Mouse (Mus musculus) MEL (cell line): ENCODE measurements around the gene Hdgfl2. TPM values are rescaled to one million over a fixed set of nuclear protein-coding genes. Genes with fewer than 3 reads are reported as not detected.

Source experiments
- DNase-seq: peaks from one replicate; pipeline ENCODE4 v3.0.0; 2011; ENCODE audit warnings: low read depth, low spot score
- H3K27ac ChIP-seq: 2 replicates; pipeline ENCODE4 v1.5.1; 2012; ENCODE audit warnings: low read depth, mild to moderate bottlenecking, control low read depth, low read length, moderate library complexity; ENCODE audit not compliant: control insufficient read depth
- H3K27me3 ChIP-seq, 2 experiments: fragments of 150-350 bp in 1 of 2; sonication (generic) in 1 of 2; 2 replicates each; pipeline ENCODE4 v1.6.1; 2012; ENCODE audit warnings: low read length in 2 of 2, mild to moderate bottlenecking in 2 of 2, improper control_type of control experiment in 1 of 2, moderate library complexity in 1 of 2; ENCODE audit not compliant: insufficient read depth in 2 of 2, control insufficient read depth in 1 of 2
- H3K36me3 ChIP-seq, 2 experiments: 2 replicates each; pipeline ENCODE4 v1.6.1; 2012 to 2014; ENCODE audit warnings: low read length in 2 of 2, improper control_type of control experiment in 1 of 2, inconsistent platforms in 1 of 2, mild to moderate bottlenecking in 1 of 2; ENCODE audit not compliant: insufficient read depth in 2 of 2, control insufficient read depth in 1 of 2
- H3K4me1 ChIP-seq, 2 experiments: fragments of 150-350 bp in 1 of 2; sonication (generic) in 1 of 2; 2 replicates each; pipeline ENCODE4 v1.6.1; 2012; ENCODE audit warnings: low read length in 2 of 2, improper control_type of control experiment in 1 of 2, mild to moderate bottlenecking in 1 of 2; ENCODE audit not compliant: insufficient read depth in 2 of 2, control insufficient read depth in 1 of 2
- H3K4me3 ChIP-seq, 2 experiments: fragments of 150-350 bp in 1 of 2; sonication (generic) in 1 of 2; 2 replicates each; pipeline ENCODE4 v1.5.1; 2012; ENCODE audit warnings: low read depth in 2 of 2, low read length in 2 of 2, mild to moderate bottlenecking in 2 of 2, moderate library complexity in 2 of 2, control low read depth in 1 of 2, improper control_type of control experiment in 1 of 2; ENCODE audit not compliant: control insufficient read depth in 1 of 2, insufficient read depth in 1 of 2
- H3K79me2 ChIP-seq: 2 replicates; pipeline ENCODE4 v1.6.1; 2012; ENCODE audit warnings: mild to moderate bottlenecking, low read length, moderate library complexity; ENCODE audit not compliant: control insufficient read depth, poor library complexity, insufficient read depth
- H3K9ac ChIP-seq: 2 replicates; pipeline ENCODE4 v1.6.1; 2012; ENCODE audit warnings: low read depth, mild to moderate bottlenecking, control low read depth, low read length, moderate library complexity; ENCODE audit not compliant: control insufficient read depth, poor library complexity, severe bottlenecking
- H3K9me3 ChIP-seq: fragments of 150-350 bp; sonication (generic); replicated peaks from 2 replicates; pipeline ENCODE4 v1.6.1; 2012; ENCODE audit warnings: mild to moderate bottlenecking, low read length, improper control_type of control experiment, moderate library complexity; ENCODE audit not compliant: insufficient read depth
- CHD1 ChIP-seq: IDR thresholded peaks from 2 replicates; pipeline ENCODE4 v1.6.1; 2012; ENCODE audit warnings: low read depth, mild to moderate bottlenecking, inconsistent platforms, low read length, improper control_type of control experiment
- CHD2 ChIP-seq: IDR thresholded peaks from 2 replicates; pipeline ENCODE4 v1.6.1; 2011; ENCODE audit warnings: low read length, improper control_type of control experiment
- E2F4 ChIP-seq: IDR thresholded peaks from 2 replicates; pipeline ENCODE4 v1.6.1; 2011; ENCODE audit warnings: low read depth, low read length, improper control_type of control experiment, borderline replicate concordance
- EP300 ChIP-seq, 2 experiments: IDR thresholded peaks; 2 replicates each; pipeline ENCODE4 v1.6.1; 2011; ENCODE audit warnings: improper control_type of control experiment in 2 of 2, low read length in 2 of 2, low read depth in 1 of 2, mild to moderate bottlenecking in 1 of 2
- ETS1 ChIP-seq: IDR thresholded peaks from 2 replicates; pipeline ENCODE4 v1.6.1; 2012; ENCODE audit warnings: low read depth, mild to moderate bottlenecking, inconsistent platforms, low read length, improper control_type of control experiment, moderate library complexity
- GABPA ChIP-seq: IDR thresholded peaks from 2 replicates; pipeline ENCODE4 v1.6.1; 2012; ENCODE audit warnings: low read depth, mild to moderate bottlenecking, inconsistent platforms, low read length, improper control_type of control experiment, moderate library complexity
- GATA1 ChIP-seq: IDR thresholded peaks from 2 replicates; pipeline ENCODE4 v1.6.1; 2011; ENCODE audit warnings: low read depth, low read length, improper control_type of control experiment
- HCFC1 ChIP-seq: IDR thresholded peaks from 2 replicates; pipeline ENCODE4 v1.6.1; 2012; ENCODE audit warnings: low read depth, mild to moderate bottlenecking, inconsistent platforms, low read length, improper control_type of control experiment, moderate library complexity
- KAT2A ChIP-seq: conservative IDR thresholded peaks from 2 replicates; pipeline ENCODE4 v1.6.1; 2012; ENCODE audit warnings: low read depth, low read length, improper control_type of control experiment, inconsistent platforms
- MAFK ChIP-seq: IDR thresholded peaks from 2 replicates; pipeline ENCODE4 v1.6.1; 2011; ENCODE audit warnings: low read depth, mild to moderate bottlenecking, low read length, improper control_type of control experiment, borderline replicate concordance
- MAX ChIP-seq: IDR thresholded peaks from 2 replicates; pipeline ENCODE4 v1.6.1; 2011; ENCODE audit warnings: low read length, improper control_type of control experiment
- MEF2A ChIP-seq: IDR thresholded peaks from 2 replicates; pipeline ENCODE4 v1.6.1; 2014; ENCODE audit warnings: low read depth, mild to moderate bottlenecking, inconsistent platforms, low read length, improper control_type of control experiment; ENCODE audit not compliant: poor library complexity, insufficient replicate concordance, severe bottlenecking; ENCODE audit errors: extremely low read depth
- MXI1 ChIP-seq: IDR thresholded peaks from 2 replicates; pipeline ENCODE4 v1.6.1; 2011; ENCODE audit warnings: mild to moderate bottlenecking, low read depth, low read length, improper control_type of control experiment
- NELFE ChIP-seq: IDR thresholded peaks from 2 replicates; pipeline ENCODE4 v1.6.1; 2011; ENCODE audit warnings: low read depth, low read length, improper control_type of control experiment
- NRF1 ChIP-seq: IDR thresholded peaks from 2 replicates; pipeline ENCODE4 v1.6.1; 2014; ENCODE audit warnings: low read depth, mild to moderate bottlenecking, inconsistent platforms, low read length, improper control_type of control experiment, moderate library complexity; ENCODE audit not compliant: poor library complexity, insufficient read depth, severe bottlenecking
- POLR2AphosphoS2 ChIP-seq: IDR thresholded peaks from 2 replicates; pipeline ENCODE4 v1.6.1; 2011; ENCODE audit warnings: low read length, improper control_type of control experiment
- POLR2AphosphoS5 ChIP-seq: IDR thresholded peaks from 2 replicates; pipeline ENCODE4 v1.6.1; 2012; ENCODE audit warnings: low read depth, borderline replicate concordance, mild to moderate bottlenecking, inconsistent platforms, low read length, moderate library complexity, mixed read lengths
- RAD21 ChIP-seq: IDR thresholded peaks from 2 replicates; pipeline ENCODE4 v1.6.1; 2011; ENCODE audit warnings: mild to moderate bottlenecking, low read depth, low read length, improper control_type of control experiment
- SMC3 ChIP-seq: IDR thresholded peaks from 2 replicates; pipeline ENCODE4 v1.6.1; 2011; ENCODE audit warnings: low read depth, low read length, improper control_type of control experiment
- TAL1 ChIP-seq: IDR thresholded peaks from 2 replicates; pipeline ENCODE4 v1.6.1; 2012; ENCODE audit warnings: mild to moderate bottlenecking, inconsistent platforms, low read length, moderate library complexity, mixed read lengths
- TCF12 ChIP-seq: IDR thresholded peaks from 2 replicates; pipeline ENCODE4 v1.6.1; 2014; ENCODE audit warnings: low read depth, mild to moderate bottlenecking, inconsistent platforms, low read length, improper control_type of control experiment, moderate library complexity
- USF1 ChIP-seq: IDR thresholded peaks from 2 replicates; pipeline ENCODE4 v1.6.1; 2014; ENCODE audit warnings: low read depth, mild to moderate bottlenecking, inconsistent platforms, low read length, improper control_type of control experiment, moderate library complexity
- ZC3H11A ChIP-seq: IDR thresholded peaks from 2 replicates; pipeline ENCODE4 v1.6.1; 2012; ENCODE audit warnings: low read depth, mild to moderate bottlenecking, inconsistent platforms, low read length, improper control_type of control experiment
- ZKSCAN1 ChIP-seq: IDR thresholded peaks from 2 replicates; pipeline ENCODE4 v1.6.1; 2012; ENCODE audit warnings: low read depth, mild to moderate bottlenecking, inconsistent platforms, low read length, improper control_type of control experiment, moderate library complexity
- ZMIZ1 ChIP-seq: IDR thresholded peaks from 2 replicates; pipeline ENCODE4 v1.6.1; 2012; ENCODE audit warnings: low read depth, mild to moderate bottlenecking, inconsistent platforms, low read length, improper control_type of control experiment, moderate library complexity
- polyA plus RNA-seq, 2 experiments: library from polyadenylated mRNA; stranded (reverse) in 1 of 2; unstranded in 1 of 2; fragments of >175 nt in 1 of 2; fragments of >200 nt in 1 of 2; gene quantifications; 2 replicates each; pipeline versions ENCODE4 v1.2.1 to v1.2.4; 2012; ENCODE audit warnings: low replicate concordance in 2 of 2, low read depth in 1 of 2; ENCODE audit not compliant: insufficient read length in 2 of 2, insufficient read depth in 1 of 2, missing spikeins in 1 of 2
- total RNA-seq: library from RNA; depleted of rRNA; stranded (reverse); fragments of 300-350 nt; gene quantifications from 2 replicates; pipeline ENCODE4 v1.2.3, GENCODE M21; 2012

Gene Hdgfl2
- total and polyA plus RNA-seq, 3 experiments, result 71.9 to 132 TPM; not detected in 1

DNA sequence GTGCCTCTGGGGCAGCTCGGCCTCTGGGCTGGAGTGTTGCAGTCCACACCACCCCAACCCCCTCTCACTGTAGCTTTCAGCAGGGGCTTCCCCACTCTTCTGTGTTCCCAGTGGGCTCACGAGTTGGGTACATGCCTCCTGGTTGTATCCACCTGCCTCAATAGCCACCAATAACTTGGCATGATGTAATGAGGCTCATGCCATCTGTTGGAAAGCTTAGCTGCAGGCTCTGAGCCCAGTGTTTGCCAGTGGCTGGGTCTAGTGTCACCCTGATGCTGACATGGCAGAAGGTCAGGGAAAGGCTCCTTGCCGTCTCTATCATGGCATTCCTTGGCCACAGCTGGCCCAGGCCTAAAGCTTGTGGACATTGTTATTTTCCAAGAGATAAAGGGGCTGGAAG is 21.4 kb downstream of the Hdgfl2 start:
- H3K27me3 ChIP-seq, result no peaks in the 10 kb centered on the region
- peaks cover 0 to 2% of the 10 kb centered on the region in 2 experiments; a peak in 1 of 4 replicates for H3K36me3 ChIP-seq
- H3K9me3 ChIP-seq, result no peaks in the 10 kb centered on the region

DNA sequence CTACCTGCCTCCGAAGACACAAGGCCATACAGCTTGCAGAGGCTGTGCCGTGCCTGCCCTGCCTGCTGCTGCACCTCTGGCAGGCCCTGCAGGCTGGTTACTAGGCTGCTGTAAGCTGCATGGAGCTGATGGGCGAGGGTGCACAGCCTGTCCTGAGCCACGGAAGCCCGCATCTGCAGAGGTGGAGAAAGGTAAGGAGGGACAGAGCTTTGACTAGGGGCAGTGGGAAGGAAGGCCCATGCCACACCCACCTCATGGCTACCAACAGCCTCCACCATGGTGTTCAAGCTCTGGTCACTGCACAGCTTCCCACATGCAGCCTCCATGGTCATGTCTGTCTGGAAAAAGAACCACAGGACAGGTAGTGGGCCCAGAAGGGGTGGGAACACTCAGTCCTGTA is 22.7 kb downstream of the Hdgfl2 start:
- Histone ChIP-seq H3K9ac (no peak overlapping the region), H3K79me2 (no peaks in the 10 kb centered on the region), H3K27ac (no peak overlapping the region), H3K9me3 (no peaks in the 10 kb centered on the region), H3K36me3 (peaks cover 0 to 2% of the 10 kb centered on the region in 2 experiments; a peak in 1 of 4 replicates), H3K27me3 (no peaks in the 10 kb centered on the region), H3K4me1 (no peaks in the 10 kb centered on the region), H3K4me3 (no peak overlapping the region)
- no peak for DNase-seq
- no peak for TF ChIP-seq RAD21
- no peak for TF ChIP-seq POLR2AphosphoS5
- no peak for TF ChIP-seq MEF2A
- no peak for TF ChIP-seq E2F4
- no peak for TF ChIP-seq HCFC1
- no peak for TF ChIP-seq ZMIZ1
- TF ChIP-seq ZKSCAN1, result no peak
- no peak for TF ChIP-seq KAT2A
- TF ChIP-seq TAL1, result no peak
- no peak for TF ChIP-seq MAFK
- TF ChIP-seq CHD2, result no peak
- no peak for TF ChIP-seq CHD1
- no peak for TF ChIP-seq NRF1
- no peak for TF ChIP-seq ETS1
- TF ChIP-seq TCF12, result no peak
- TF ChIP-seq USF1, result no peak
- no peak for TF ChIP-seq MXI1
- no peak for TF ChIP-seq POLR2AphosphoS2

More for the DNA sequence above, 21.4 kb downstream of the Hdgfl2 start:
- Histone ChIP-seq H3K27ac (no peak overlapping the region), H3K4me3 (no peak overlapping the region), H3K4me1 (no peaks in the 10 kb centered on the region), H3K9ac (no peak overlapping the region), H3K79me2 (no peaks in the 10 kb centered on the region)
- no peak for TF ChIP-seq CHD1
- TF ChIP-seq E2F4, result no peak
- TF ChIP-seq ZC3H11A, result no peak
- TF ChIP-seq MAX, result no peak
- TF ChIP-seq ZKSCAN1, result no peak
- no peak for TF ChIP-seq GATA1
- no peak for TF ChIP-seq RAD21
- no peak for TF ChIP-seq GABPA
- TF ChIP-seq EP300 (IDR thresholded peaks at IDR 0.05; ENCODE audit: low read depth in 1 of 2, low read length in 2 of 2), result no peak
- TF ChIP-seq SMC3, result no peak
- no peak for TF ChIP-seq CHD2
- TF ChIP-seq NELFE, result no peak
- no peak for TF ChIP-seq MAFK
- DNase-seq, result no peak
